Mouse (Mus musculus): Measurements from ENCODE around the gene Gm17581. TPM values are rescaled to one million over a fixed set of nuclear protein-coding genes. Genes with fewer than 3 reads are reported as not detected.

The Gm17581 gene
- polyA plus RNA-seq, 1 experiment from 2014 or later, result not detected

- Histone ChIP-seq H3K9me3 (no peaks in the 10 kb centered on the region), H3K27me3 (ENCODE audit: insufficient read depth, poor library complexity, severe bottlenecking) (peaks cover 34% of the 10 kb centered on the region; the same call in 1 of the 2 replicates), H3K4me1 (0 out of 2 replicates have a peak, but pooled peaks cover 2% of the 10 kb centered on the region), H3K36me3 (no peaks in the 10 kb centered on the region), H3K27ac (no peak overlapping the region), H3K4me3 (no peak overlapping the region)
- 56% methylated on average over 14 of the region's 14 CpGs for WGBS
- DNase-seq (ENCODE audit: low spot score), result no peak
Observed at GRCm38 (mm10) chr2:155756855-155757566, 21.3 kb upstream of the Gm17581 start.

DNA sequence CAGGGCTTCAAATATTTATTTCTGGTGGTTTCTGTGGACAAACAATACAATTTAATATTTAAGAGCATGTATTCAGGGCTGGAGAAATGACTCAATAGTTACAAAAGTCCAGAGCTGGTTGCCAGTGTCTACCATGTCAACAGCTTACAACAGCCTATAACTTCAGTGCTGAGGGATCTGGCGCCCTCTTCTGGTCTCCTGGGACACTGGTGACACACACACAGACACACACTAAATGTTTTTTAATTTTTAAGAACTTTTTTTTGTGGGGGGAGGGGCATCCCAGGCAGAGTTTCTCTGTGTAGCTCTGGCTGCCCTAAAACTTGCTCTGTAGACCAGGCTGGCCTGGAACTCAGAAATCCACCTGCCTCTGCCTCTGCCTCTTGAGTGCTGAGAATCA is 20.1 kb upstream of the Gm17581 start:
- no peak for DNase-seq (ENCODE audit: low spot score)
- Histone ChIP-seq H3K36me3 (no peaks in the 10 kb centered on the region), H3K27me3 (ENCODE audit: insufficient read depth, poor library complexity, severe bottlenecking) (peaks cover 40% of the 10 kb centered on the region; the same call in 1 of the 2 replicates), H3K27ac (no peak overlapping the region), H3K4me3 (no peak overlapping the region), H3K4me1 (peaks cover 12% of the 10 kb centered on the region), H3K9me3 (no peaks in the 10 kb centered on the region)
- 0% methylated on average over 1 of the region's 1 CpGs for WGBS

- Histone ChIP-seq H3K27ac (peak within 1 kb of the TSS; percentile 48), H3K27me3 (ENCODE audit: insufficient read depth, poor library complexity, severe bottlenecking) (peaks cover 31% of the 10 kb centered on the region; the same call in 1 of the 2 replicates)
- 3% methylated on average over 25 of the region's 25 CpGs for whole genome bisulfite sequencing
Observed at GRCm38 (mm10) chr2:155751014-155751786, 15.5 kb upstream of the Gm17581 start, which contains the start of gene Procr. Gene Procr, plus strand, starts transcription at chr2:155751117.

GRCm38 (mm10) chr2:155749394-155749793 is 13.7 kb upstream of the Gm17581 start:
- Histone ChIP-seq H3K4me1 (peaks cover 10% of the 10 kb centered on the region), H3K4me3 (no peak overlapping the region), H3K27ac (no peak overlapping the region), H3K36me3 (no peaks in the 10 kb centered on the region), H3K9me3 (no peaks in the 10 kb centered on the region), H3K27me3 (ENCODE audit: insufficient read depth, poor library complexity, severe bottlenecking) (peaks cover 26% of the 10 kb centered on the region; the same call in 1 of the 2 replicates)
- DNase-seq (ENCODE audit: low spot score), result no peak
- 84% methylated on average over 4 of the region's 4 CpGs for WGBS

More at GRCm38 (mm10) chr2:155751014-155751786, 15.5 kb upstream of the Gm17581 start, which contains the start of gene Procr:
- peak within 1 kb of the TSS; percentile 58 for H3K4me3 ChIP-seq
- DNase-seq (ENCODE audit: low spot score), result no peak
- no peaks in the 10 kb centered on the region for H3K9me3 ChIP-seq
- no peaks in the 10 kb centered on the region for H3K36me3 ChIP-seq
- H3K4me1 ChIP-seq, result peaks cover 10% of the 10 kb centered on the region

DNA sequence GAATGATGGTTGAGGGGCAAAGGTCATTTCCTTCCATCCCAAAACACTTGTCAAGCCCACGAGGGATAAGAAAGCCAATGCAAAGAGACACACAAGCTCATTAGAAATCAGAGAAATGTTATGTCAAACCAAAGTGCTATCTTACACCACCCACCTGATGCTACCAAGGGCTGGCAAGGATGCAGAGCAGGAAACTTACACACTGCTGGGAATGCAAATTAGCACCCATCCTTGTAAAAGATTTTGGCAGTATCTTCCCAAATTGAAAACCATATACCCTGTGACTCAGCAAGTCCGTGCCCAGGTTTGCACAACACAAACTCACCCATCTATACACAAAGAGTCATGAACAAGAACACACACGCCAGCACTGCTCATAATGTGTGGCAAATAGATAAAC is 9.8 kb upstream of the Gm17581 start:
- Histone ChIP-seq H3K4me1 (peaks cover 9% of the 10 kb centered on the region), H3K27ac (no peak overlapping the region), H3K36me3 (no peaks in the 10 kb centered on the region), H3K4me3 (no peak overlapping the region), H3K27me3 (ENCODE audit: insufficient read depth, poor library complexity, severe bottlenecking) (no peaks in the 10 kb centered on the region), H3K9me3 (no peaks in the 10 kb centered on the region)
- WGBS, result 63% methylated on average over 3 of the region's 3 CpGs
- no peak for DNase-seq (ENCODE audit: low spot score)

DNA sequence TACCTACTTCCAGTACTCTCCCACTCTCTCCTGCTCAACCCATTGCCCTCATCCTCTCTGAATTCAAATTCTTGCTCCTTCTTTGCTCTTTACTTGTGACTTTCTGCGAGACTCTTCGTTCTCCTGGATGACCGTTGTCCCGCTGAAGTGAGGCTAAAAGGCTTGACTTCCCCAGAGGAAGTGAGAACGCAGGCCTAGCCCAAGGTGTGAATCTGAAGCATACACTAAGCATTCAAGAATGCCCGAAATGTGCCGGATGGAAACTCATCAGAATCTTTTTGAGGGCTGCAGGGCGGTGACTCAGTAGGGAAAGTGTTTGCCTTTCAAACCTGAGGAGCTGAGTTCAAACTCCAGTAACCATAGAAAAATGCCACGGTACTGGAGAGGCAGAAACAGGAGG is 7.7 kb upstream of the Gm17581 start:
- 76% methylated on average over 9 of the region's 9 CpGs for WGBS
- Histone ChIP-seq H3K27ac (peak overlapping the region; percentile 1; the same call in 1 of the 2 replicates), H3K27me3 (ENCODE audit: insufficient read depth, poor library complexity, severe bottlenecking) (no peaks in the 10 kb centered on the region), H3K9me3 (no peaks in the 10 kb centered on the region), H3K4me3 (no peak overlapping the region), H3K4me1 (peaks cover 9% of the 10 kb centered on the region), H3K36me3 (no peaks in the 10 kb centered on the region)
- DNase-seq (ENCODE audit: low spot score), result no peak

DNA sequence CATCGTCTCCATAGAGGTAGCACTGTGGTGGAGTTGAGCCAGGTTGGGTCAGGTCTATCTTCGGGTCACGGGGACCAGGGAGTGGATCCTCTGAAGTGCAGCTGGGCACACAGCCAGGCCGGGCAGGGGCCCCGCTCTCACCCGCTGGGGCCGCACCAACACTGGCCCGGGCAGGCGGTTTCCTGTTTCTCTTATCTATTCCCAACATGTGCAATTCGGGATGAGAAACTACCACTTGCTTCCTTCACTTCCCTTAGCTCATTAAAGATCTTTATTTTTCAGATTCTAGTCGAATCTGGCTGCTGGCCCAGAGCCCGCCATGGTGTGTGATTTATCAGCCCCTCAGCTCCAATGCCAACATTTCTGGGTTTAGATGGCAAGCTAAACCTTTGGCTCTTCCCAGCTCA is 7.3 kb upstream of the Gm17581 start:
- no peak for DNase-seq (ENCODE audit: low spot score)
- 62% methylated on average over 12 of the region's 12 CpGs for WGBS

GRCm38 (mm10) chr2:155742211-155742610 is 6.5 kb upstream of the Gm17581 start:
- no peak overlapping the region for H3K4me3 ChIP-seq
- WGBS, result 38% methylated on average over 11 of the region's 11 CpGs
- H3K27me3 ChIP-seq (ENCODE audit: insufficient read depth, poor library complexity, severe bottlenecking), result no peaks in the 10 kb centered on the region
- H3K27ac ChIP-seq, result peak overlapping the region; percentile 75
- H3K4me1 ChIP-seq, result peaks cover 9% of the 10 kb centered on the region
- DNase-seq (ENCODE audit: low spot score), result no peak
- H3K9me3 ChIP-seq, result no peaks in the 10 kb centered on the region
- no peaks in the 10 kb centered on the region for H3K36me3 ChIP-seq

More for the DNA sequence above, 7.3 kb upstream of the Gm17581 start:
- no peak overlapping the region for H3K4me3 ChIP-seq
- no peaks in the 10 kb centered on the region for H3K27me3 ChIP-seq (ENCODE audit: insufficient read depth, poor library complexity, severe bottlenecking)
- H3K27ac ChIP-seq, result peak overlapping the region; percentile 75
- H3K9me3 ChIP-seq, result no peaks in the 10 kb centered on the region
- H3K4me1 ChIP-seq, result peaks cover 9% of the 10 kb centered on the region
- no peaks in the 10 kb centered on the region for H3K36me3 ChIP-seq

- H3K27me3 ChIP-seq (ENCODE audit: insufficient read depth, poor library complexity, severe bottlenecking), result no peaks in the 10 kb centered on the region
- no peak for DNase-seq (ENCODE audit: low spot score)
- no peak overlapping the region for H3K27ac ChIP-seq
- no peak overlapping the region for H3K4me3 ChIP-seq
- no peaks in the 10 kb centered on the region for H3K9me3 ChIP-seq
- peaks cover 8% of the 10 kb centered on the region for H3K4me1 ChIP-seq
- H3K36me3 ChIP-seq, result no peaks in the 10 kb centered on the region
- WGBS, result 68% methylated on average over 9 of the region's 9 CpGs
Observed at GRCm38 (mm10) chr2:155737803-155738202, 2.1 kb upstream of the Gm17581 start.

DNA sequence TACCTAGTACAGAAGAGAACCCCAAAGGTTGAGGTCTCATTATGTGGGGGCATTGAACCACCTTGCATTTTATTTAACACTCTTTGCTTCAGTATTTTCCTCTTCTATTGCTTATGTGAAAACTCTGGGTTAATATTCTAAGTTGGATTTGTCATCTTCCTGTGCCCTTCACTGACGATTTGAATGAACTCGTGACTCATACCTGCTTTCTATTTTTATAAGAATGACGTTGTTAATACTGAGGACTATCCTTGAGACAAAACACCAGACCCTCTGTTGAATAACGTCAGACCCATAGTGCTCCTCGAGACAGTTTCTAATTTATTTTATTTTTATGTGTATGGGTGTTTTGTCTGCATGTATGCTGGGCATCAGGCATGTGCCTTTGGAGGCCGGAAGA is 1.3 kb upstream of the Gm17581 start:
- H3K27ac ChIP-seq, result no peak overlapping the region
- no peaks in the 10 kb centered on the region for H3K27me3 ChIP-seq (ENCODE audit: insufficient read depth, poor library complexity, severe bottlenecking)
- no peak overlapping the region for H3K4me3 ChIP-seq
- H3K36me3 ChIP-seq, result no peaks in the 10 kb centered on the region
- WGBS, result 70% methylated on average over 6 of the region's 6 CpGs
- no peak for DNase-seq (ENCODE audit: low spot score)
- H3K9me3 ChIP-seq, result no peaks in the 10 kb centered on the region
- no peaks in the 10 kb centered on the region; the same call in 1 of the 2 replicates for H3K4me1 ChIP-seq

DNA sequence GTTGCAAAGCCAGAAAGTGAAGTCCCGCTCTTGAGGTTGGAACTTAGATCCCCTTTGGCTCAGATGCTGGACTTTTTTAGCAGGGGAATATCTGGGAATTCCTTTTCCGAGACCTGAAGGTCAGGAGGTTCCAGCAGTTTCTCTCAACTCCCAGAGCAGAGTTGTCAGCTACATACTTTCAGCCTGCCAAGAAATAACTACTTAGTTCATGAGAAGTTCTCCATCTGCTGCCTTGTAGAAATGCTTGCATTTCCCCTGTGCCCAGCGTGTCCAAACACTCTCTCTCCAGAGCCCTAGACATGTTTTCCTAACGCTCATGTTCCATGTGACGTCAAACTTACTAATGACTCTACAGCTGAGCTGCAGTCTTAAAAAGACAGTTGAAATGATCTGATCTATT is 586 bp downstream of the Gm17581 start:
- no peak overlapping the region for H3K27ac ChIP-seq
- no peaks in the 10 kb centered on the region for H3K36me3 ChIP-seq
- no peaks in the 10 kb centered on the region for H3K9me3 ChIP-seq
- WGBS, result 79% methylated on average over 5 of the region's 5 CpGs
- no peaks in the 10 kb centered on the region; the same call in 1 of the 2 replicates for H3K4me1 ChIP-seq
- no peaks in the 10 kb centered on the region for H3K27me3 ChIP-seq (ENCODE audit: insufficient read depth, poor library complexity, severe bottlenecking)
- H3K4me3 ChIP-seq, result no peak overlapping the region
- no peak for DNase-seq (ENCODE audit: low spot score)

GRCm38 (mm10) chr2:155729158-155729645 is 6.5 kb downstream of the Gm17581 start, which contains the start of gene Edem2:
Gene Edem2, minus strand, starts transcription at chr2:155729475.
- DNase-seq (ENCODE audit: low spot score), result peak; percentile 97
- Histone ChIP-seq H3K27me3 (ENCODE audit: insufficient read depth, poor library complexity, severe bottlenecking) (no peaks in the 10 kb centered on the region), H3K4me1 (peaks cover 9% of the 10 kb centered on the region), H3K27ac (peak within 1 kb of the TSS; percentile 83), H3K36me3 (no peaks in the 10 kb centered on the region), H3K9me3 (no peaks in the 10 kb centered on the region), H3K4me3 (peak within 1 kb of the TSS; percentile 90)
- WGBS, result under 1% methylated on average over 33 of the region's 33 CpGs

GRCm38 (mm10) chr2:155728742-155729141 is 6.9 kb downstream of the Gm17581 start:
- DNase-seq (ENCODE audit: low spot score), result no peak
- H3K27me3 ChIP-seq (ENCODE audit: insufficient read depth, poor library complexity, severe bottlenecking), result no peaks in the 10 kb centered on the region
- peak overlapping the region; percentile 90 for H3K4me3 ChIP-seq
- no peaks in the 10 kb centered on the region for H3K36me3 ChIP-seq
- H3K27ac ChIP-seq, result peak overlapping the region; percentile 83
- H3K9me3 ChIP-seq, result no peaks in the 10 kb centered on the region
- WGBS, result 6% methylated on average over 15 of the region's 15 CpGs
- peaks cover 9% of the 10 kb centered on the region for H3K4me1 ChIP-seq
